Mouse (Mus musculus) CH12.LX (cell line): ENCODE results near the gene Abcb8. TPM values are rescaled to one million over a fixed set of nuclear protein-coding genes. Genes with fewer than 3 reads are reported as not detected.

ENCODE experiments used
- DNase-seq: peaks from one replicate; pipeline ENCODE4 v3.0.0-alpha.2; 2013; ENCODE audit errors: extremely low read depth
- H3K27ac ChIP-seq: 2 replicates; pipeline ENCODE4 v1.5.1; 2012; ENCODE audit warnings: low read depth, mild to moderate bottlenecking, control low read depth, moderate library complexity; ENCODE audit not compliant: insufficient read depth
- H3K27me3 ChIP-seq: replicated peaks from 2 replicates; pipeline ENCODE3; 2012; ENCODE audit warnings: inconsistent platforms
- H3K36me3 ChIP-seq, 2 experiments: replicated peaks in 1 of 2; 2 replicates each; pipeline versions ENCODE3 to v1.6.1; 2012; ENCODE audit warnings: inconsistent platforms in 1 of 2, low read length in 1 of 2, mild to moderate bottlenecking in 1 of 2, mixed read lengths in 1 of 2, moderate library complexity in 1 of 2; ENCODE audit not compliant: control insufficient read depth in 1 of 2, insufficient read depth in 1 of 2
- H3K4me1 ChIP-seq, 2 experiments: 2 replicates each; pipeline ENCODE4 v1.6.1; 2012; ENCODE audit warnings: inconsistent platforms in 1 of 2, moderate library complexity in 1 of 2; ENCODE audit not compliant: insufficient read depth in 2 of 2, control insufficient read depth in 1 of 2
- H3K4me2 ChIP-seq: 2 replicates; pipeline ENCODE4 v1.6.1; 2012; ENCODE audit warnings: low read depth, mild to moderate bottlenecking, control low read depth; ENCODE audit not compliant: poor library complexity, insufficient read depth, severe bottlenecking
- H3K4me3 ChIP-seq, 3 experiments: fragments of 150-350 bp in 1 of 3; sonication (generic) in 1 of 3; replicated peaks in 1 of 3; 2 replicates each; pipeline versions ENCODE3 to v1.5.1; 2011 to 2012; ENCODE audit warnings: low read depth in 2 of 3, low read length in 2 of 3, mild to moderate bottlenecking in 2 of 3, moderate library complexity in 2 of 3, control low read depth in 1 of 3, improper control_type of control experiment in 1 of 3, inconsistent platforms in 1 of 3, mixed read lengths in 1 of 3; ENCODE audit not compliant: poor library complexity in 1 of 3
- H3K79me2 ChIP-seq: replicated peaks from 2 replicates; pipeline ENCODE4 v1.6.1; 2012; ENCODE audit warnings: mild to moderate bottlenecking, moderate library complexity; ENCODE audit not compliant: control insufficient read depth, poor library complexity, insufficient read depth, severe bottlenecking; ENCODE audit errors: extremely low read depth
- H3K9ac ChIP-seq: 2 replicates; pipeline ENCODE4 v1.6.1; 2012; ENCODE audit warnings: low read depth, mild to moderate bottlenecking, control low read depth, moderate library complexity; ENCODE audit not compliant: insufficient read depth
- H3K9me3 ChIP-seq: replicated peaks from 2 replicates; pipeline ENCODE3; 2012; ENCODE audit warnings: low read length, inconsistent platforms, mixed read lengths
- BHLHE40 ChIP-seq: IDR thresholded peaks from 2 replicates; pipeline ENCODE4 v1.6.1; 2011; ENCODE audit warnings: mild to moderate bottlenecking, low read depth, low read length, improper control_type of control experiment
- CHD1 ChIP-seq: IDR thresholded peaks from 2 replicates; pipeline ENCODE4 v1.6.1; 2012; ENCODE audit warnings: low read depth, low read length, improper control_type of control experiment, inconsistent platforms
- CTCF ChIP-seq, 2 experiments: IDR thresholded peaks in 1 of 2; conservative IDR thresholded peaks in 1 of 2; 2 replicates each; pipeline ENCODE4 v1.5.1; 2011 to 2012; ENCODE audit warnings: low read depth in 2 of 2, low read length in 2 of 2, improper control_type of control experiment in 1 of 2, inconsistent platforms in 1 of 2, mild to moderate bottlenecking in 1 of 2, moderate library complexity in 1 of 2
- EP300 ChIP-seq: IDR thresholded peaks from 2 replicates; pipeline ENCODE4 v1.6.1; 2011; ENCODE audit warnings: low read length, improper control_type of control experiment
- ETS1 ChIP-seq: conservative IDR thresholded peaks from 2 replicates; pipeline ENCODE4 v1.6.1; 2012; ENCODE audit warnings: low read depth, mild to moderate bottlenecking, inconsistent platforms, low read length, improper control_type of control experiment, moderate library complexity
- GABPA ChIP-seq: IDR thresholded peaks from 2 replicates; pipeline ENCODE4 v1.6.1; 2012; ENCODE audit warnings: low read depth, low read length, improper control_type of control experiment, inconsistent platforms; ENCODE audit not compliant: insufficient replicate concordance
- IRF4 ChIP-seq: IDR thresholded peaks from 2 replicates; pipeline ENCODE4 v1.6.1; 2014; ENCODE audit warnings: low read depth, mild to moderate bottlenecking, inconsistent platforms, low read length, improper control_type of control experiment
- KAT2A ChIP-seq: IDR thresholded peaks from 2 replicates; pipeline ENCODE4 v1.6.1; 2012; ENCODE audit warnings: low read length, improper control_type of control experiment, inconsistent platforms; ENCODE audit not compliant: insufficient replicate concordance
- MAX ChIP-seq: IDR thresholded peaks from 2 replicates; pipeline ENCODE4 v1.6.1; 2011; ENCODE audit warnings: low read length, improper control_type of control experiment
- MXI1 ChIP-seq: IDR thresholded peaks from 2 replicates; pipeline ENCODE4 v1.6.1; 2011; ENCODE audit warnings: mild to moderate bottlenecking, low read depth, low read length, improper control_type of control experiment
- NELFE ChIP-seq: IDR thresholded peaks from 2 replicates; pipeline ENCODE4 v1.6.1; 2011; ENCODE audit warnings: low read depth, low read length, improper control_type of control experiment
- PAX5 ChIP-seq: IDR thresholded peaks from 2 replicates; pipeline ENCODE4 v1.6.1; 2012; ENCODE audit warnings: low read length, inconsistent platforms, mixed read lengths
- POLR2A ChIP-seq: IDR thresholded peaks from 2 replicates; pipeline ENCODE4 v1.6.1; 2011; ENCODE audit warnings: low read depth, mild to moderate bottlenecking, improper control_type of control experiment, low read length
- RAD21 ChIP-seq: IDR thresholded peaks from 2 replicates; pipeline ENCODE4 v1.6.1; 2011; ENCODE audit warnings: low read depth, mild to moderate bottlenecking, low read length, improper control_type of control experiment, moderate library complexity
- RCOR1 ChIP-seq: conservative IDR thresholded peaks from 2 replicates; pipeline ENCODE4 v1.6.1; 2012; ENCODE audit warnings: low read depth, mild to moderate bottlenecking, inconsistent platforms, low read length, improper control_type of control experiment
- SIN3A ChIP-seq: IDR thresholded peaks from 2 replicates; pipeline ENCODE4 v1.6.1; 2012; ENCODE audit warnings: low read length, improper control_type of control experiment, inconsistent platforms
- SMC3 ChIP-seq: IDR thresholded peaks from 2 replicates; pipeline ENCODE4 v1.6.1; 2011; ENCODE audit warnings: low read depth, low read length, improper control_type of control experiment
- TCF12 ChIP-seq: IDR thresholded peaks from 2 replicates; pipeline ENCODE4 v1.6.1; 2014; ENCODE audit warnings: low read depth, mild to moderate bottlenecking, inconsistent platforms, low read length, improper control_type of control experiment
- UBTF ChIP-seq: IDR thresholded peaks from 2 replicates; pipeline ENCODE4 v1.6.1; 2012; ENCODE audit warnings: low read depth, mild to moderate bottlenecking, inconsistent platforms, low read length, improper control_type of control experiment, moderate library complexity
- ZC3H11A ChIP-seq: IDR thresholded peaks from 2 replicates; pipeline ENCODE4 v1.6.1; 2012; ENCODE audit warnings: low read depth, mild to moderate bottlenecking, inconsistent platforms, low read length, improper control_type of control experiment
- dilution Hi-C: fragments of 300-500 bp; cut with MboI; formaldehyde crosslinking; loops from 2 replicates; pipeline ENCODE4 v1.14.3; 2020; ENCODE audit warnings: low sequenced_read_pairs; ENCODE audit not compliant: extremely low pct_unique_long_range_greater_than_20kb, extremely low pct_ligation_motif_present
- in situ Hi-C: fragments of 300-500 bp; cut with MboI; formaldehyde crosslinking; loops from 3 replicates; pipeline ENCODE4 v1.14.3; 2019; ENCODE audit warnings: low sequenced_read_pairs, low pct_ligation_motif_present, low pct_unique_long_range_greater_than_20kb, mixed read lengths
- polyA plus RNA-seq: library from polyadenylated mRNA; unstranded; fragments of >175 nt; gene quantifications from 2 replicates; pipeline ENCODE4 v1.2.1, GENCODE M21; 2012; ENCODE audit warnings: low read depth; ENCODE audit not compliant: insufficient read length
- total RNA-seq, 2 experiments: library from RNA; depleted of rRNA; stranded (reverse); fragments of 300-350 nt in 1 of 2; fragments of >200 nt in 1 of 2; gene quantifications; 2 replicates each; pipeline ENCODE4 v1.2.3; 2012 to 2014

Abcb8 gene
- total and polyA plus RNA-seq, 3 experiments: 31.0 to 58.7 (median 45.4) TPM

GRCm38 (mm10) chr5:24379501-24379900 is 14.0 kb upstream of the Abcb8 start:
- Histone ChIP-seq H3K27me3 (peaks cover 15% of the 10 kb centered on the region), H3K9ac (no peak overlapping the region)

GRCm38 (mm10) chr5:24380499-24380898 is 13.0 kb upstream of the Abcb8 start:
- H3K4me2 ChIP-seq: no peak overlapping the region
- dilution Hi-C loops (no loop called here), in situ Hi-C loops (no loop called here)
- H3K4me1 ChIP-seq: peaks cover 8 to 22% of the 10 kb centered on the region in 2 experiments
- TF ChIP-seq RCOR1: no peak
- no peak for TF ChIP-seq KAT2A
- TF ChIP-seq SIN3A: no peak
- TF ChIP-seq TCF12: no peak
- TF ChIP-seq CHD1: no peak
- TF ChIP-seq NELFE: no peak
- no peak for TF ChIP-seq SMC3
- TF ChIP-seq UBTF: no peak
- TF ChIP-seq RAD21: no peak
- TF ChIP-seq ETS1: no peak
- TF ChIP-seq BHLHE40: no peak
- TF ChIP-seq POLR2A: no peak
- TF ChIP-seq MXI1: no peak
- no peak for TF ChIP-seq IRF4
- TF ChIP-seq PAX5: no peak
- no peak for TF ChIP-seq EP300
- TF ChIP-seq CTCF (conservative IDR thresholded peaks at IDR 0.05 in 1 of 2, IDR thresholded peaks at IDR 0.05 in 1 of 2; ENCODE audit: low read depth in 2 of 2, low read length in 2 of 2): no peak
- no peak for TF ChIP-seq ZC3H11A
- TF ChIP-seq MAX: no peak
- TF ChIP-seq GABPA: no peak
- no peaks in the 10 kb centered on the region for H3K9me3 ChIP-seq
- no peak overlapping the region for H3K4me3 ChIP-seq
- no peak overlapping the region for H3K27ac ChIP-seq
- H3K79me2 ChIP-seq: no peaks in the 10 kb centered on the region
- peaks cover 13% of the 10 kb centered on the region for H3K27me3 ChIP-seq
- no peak overlapping the region for H3K9ac ChIP-seq
- H3K36me3 ChIP-seq: no peaks in the 10 kb centered on the region
- DNase-seq: no peak

More at GRCm38 (mm10) chr5:24379501-24379900, 14.0 kb upstream of the Abcb8 start:
- Histone ChIP-seq H3K36me3 (no peaks in the 10 kb centered on the region), H3K9me3 (no peaks in the 10 kb centered on the region), H3K79me2 (no peaks in the 10 kb centered on the region), H3K4me1 (peaks cover 6 to 14% of the 10 kb centered on the region in 2 experiments), H3K27ac (no peak overlapping the region), H3K4me2 (no peak overlapping the region), H3K4me3 (no peak overlapping the region)
- dilution Hi-C loops (no loop called here), in situ Hi-C loops (no loop called here)
- no peak for TF ChIP-seq TCF12
- no peak for DNase-seq
